Mouse (Mus musculus) lung, postnatal 36 days (tissue): ENCODE measurements around the gene Sgsm2.

Experiments
- DNase-seq: peaks from one replicate; pipeline ENCODE4 v3.0.0; 2022; ENCODE audit warnings: mixed read lengths

The Sgsm2 gene

DNA sequence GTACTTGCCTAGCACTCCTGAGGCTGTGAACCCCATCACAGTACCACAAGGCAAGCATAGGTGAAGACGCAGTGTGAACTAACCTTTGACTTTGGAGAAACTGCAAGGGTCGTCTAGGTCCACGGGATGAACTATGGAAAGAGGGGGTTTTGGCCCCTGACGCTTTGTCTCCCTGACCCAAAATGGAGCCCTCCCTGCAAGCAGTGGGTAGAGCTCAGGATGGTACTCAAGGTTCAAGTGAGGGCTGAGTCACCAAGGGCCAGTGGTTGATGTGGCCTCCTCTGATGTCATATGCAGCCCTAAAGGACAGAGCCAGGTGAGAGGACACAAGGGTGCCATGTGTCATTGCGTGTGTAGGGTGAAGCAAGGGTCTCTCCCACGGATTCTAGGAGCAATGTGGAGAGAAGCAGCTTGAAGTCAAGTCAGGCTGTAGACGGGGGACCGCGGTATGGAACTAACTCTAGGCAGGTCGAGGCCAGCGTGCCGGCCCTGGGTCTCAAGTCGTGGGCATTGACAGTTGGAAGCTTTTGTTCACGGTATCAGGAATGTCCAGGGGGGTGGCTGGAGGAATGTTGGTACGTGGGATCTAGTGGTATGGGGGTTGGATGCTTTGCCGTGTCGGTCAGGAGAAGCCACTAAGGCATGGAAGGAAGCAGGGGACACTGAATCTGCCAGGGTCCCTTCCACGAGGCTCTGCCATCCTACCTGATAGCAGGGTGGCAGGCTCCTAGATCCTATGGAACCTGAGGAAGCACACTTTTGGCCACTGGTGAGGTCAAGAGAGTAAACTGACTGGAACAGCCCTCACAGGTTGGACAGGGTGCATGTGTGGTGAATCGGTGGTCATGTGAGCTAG lies 56.8 kb downstream of the Sgsm2 start:
- DNase-seq, result peak; percentile 44

DNA sequence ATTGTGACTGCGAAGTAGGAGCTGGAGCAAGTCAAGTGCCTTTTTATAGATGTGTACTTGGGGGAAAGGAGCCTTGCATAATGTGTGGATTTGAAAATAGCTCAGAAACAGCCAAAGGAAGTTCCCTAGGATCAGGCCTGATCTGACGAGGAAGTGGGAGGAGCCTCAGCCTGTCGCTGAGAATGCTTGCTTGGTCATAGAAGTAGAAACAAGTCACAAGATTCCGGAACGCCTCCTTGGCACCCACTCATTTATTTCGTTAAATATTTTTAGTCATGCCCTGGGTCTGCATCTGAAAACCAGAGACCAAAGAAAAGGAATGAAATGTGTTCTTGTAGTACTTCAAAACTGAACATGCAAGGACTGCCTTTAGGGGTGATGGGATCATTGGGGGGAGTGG lies 57.9 kb downstream of the Sgsm2 start:
- DNase-seq, result peak; percentile 92

GRCm38 (mm10) chr11:74838441-74838840 lies 58.4 kb downstream of the Sgsm2 start:
- peak; percentile 96 for DNase-seq

GRCm38 (mm10) chr11:74837694-74838431 lies 59.0 kb downstream of the Sgsm2 start:
- DNase-seq, result peak; percentile 97

GRCm38 (mm10) chr11:74837056-74837693 lies 59.7 kb downstream of the Sgsm2 start:
- no peak for DNase-seq

GRCm38 (mm10) chr11:74836225-74837055 lies 60.4 kb downstream of the Sgsm2 start:
- no peak for DNase-seq

DNA sequence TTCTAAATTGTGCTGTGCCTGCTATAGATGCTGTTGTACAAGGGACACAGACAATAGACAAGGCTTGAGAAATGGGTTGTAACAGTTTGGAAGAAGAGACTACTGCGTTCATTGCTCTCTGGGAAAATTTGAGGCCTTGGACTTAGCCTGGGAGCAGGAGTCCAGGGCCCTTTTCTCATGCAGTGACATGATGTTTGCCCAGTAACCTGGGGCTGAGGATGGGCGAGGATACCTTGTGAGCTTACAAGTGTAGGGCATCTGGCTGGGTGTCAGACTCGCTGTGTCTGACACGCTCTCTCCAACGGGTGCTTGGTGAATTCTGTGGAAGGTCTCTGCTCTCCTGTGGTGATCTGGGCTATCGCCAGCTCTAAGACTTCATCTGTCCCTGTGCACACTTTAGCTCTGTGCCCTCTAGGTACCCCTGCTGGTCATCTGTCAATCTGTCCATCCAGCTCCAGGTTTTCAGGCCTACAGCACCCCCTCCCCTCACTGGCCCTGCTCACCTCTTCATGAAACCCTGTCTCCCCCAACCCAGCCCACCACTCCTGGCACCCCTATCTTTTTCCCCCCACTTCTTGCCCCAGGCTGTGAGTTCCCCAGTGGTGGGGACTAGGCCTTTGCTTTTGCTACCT lies 61.2 kb downstream of the Sgsm2 start:
- no peak for DNase-seq

DNA sequence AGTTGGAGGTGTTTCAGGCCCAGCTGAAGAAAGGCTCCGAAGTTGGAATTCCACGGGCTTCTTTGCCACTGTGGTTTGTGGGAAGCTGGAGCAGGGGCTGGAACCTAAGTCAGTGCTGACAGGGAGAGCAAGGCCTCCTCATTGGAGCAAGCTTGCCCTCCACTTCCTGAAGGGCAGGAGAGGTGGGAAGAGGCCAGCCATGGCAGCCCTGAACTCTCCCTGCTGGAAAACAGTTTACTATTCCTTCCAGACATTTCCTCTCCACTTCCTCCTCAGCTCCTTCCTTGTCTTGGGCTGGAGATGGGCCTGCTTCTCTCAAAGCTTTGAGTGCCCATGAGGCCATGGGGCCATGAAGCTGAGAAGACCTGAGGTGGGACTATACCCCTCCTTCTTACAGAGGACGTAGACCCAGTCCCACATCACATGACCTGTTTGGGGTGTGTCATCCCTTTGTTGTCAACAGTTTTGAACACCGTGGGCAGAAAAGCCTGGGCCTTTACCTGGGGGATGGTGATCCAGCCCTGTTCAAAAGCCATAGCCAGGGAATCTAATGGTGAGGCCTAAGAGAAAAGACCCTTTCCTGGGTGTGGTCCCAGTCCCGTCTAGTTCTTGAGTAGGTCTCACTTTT lies 62.1 kb downstream of the Sgsm2 start:
- no peak for DNase-seq

DNA sequence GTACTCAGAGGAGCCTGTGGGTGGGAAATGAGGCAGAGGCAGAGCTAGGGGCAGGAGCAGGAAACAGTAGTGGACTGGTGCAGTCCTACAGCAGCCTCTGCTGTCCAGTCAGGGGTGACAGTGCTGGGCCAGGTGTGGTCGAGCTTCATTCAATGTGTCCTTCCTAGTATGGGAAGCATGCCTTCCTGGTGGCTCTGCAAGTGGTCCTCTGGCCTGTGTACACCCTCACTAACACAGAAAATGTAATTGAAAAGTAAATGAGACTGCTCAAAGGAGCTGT lies 62.6 kb downstream of the Sgsm2 start:
- DNase-seq, result no peak

- DNase-seq, result no peak
These were observed 63.1 kb downstream of the Sgsm2 start for GRCm38 (mm10) chr11:74833536-74834358.

DNA sequence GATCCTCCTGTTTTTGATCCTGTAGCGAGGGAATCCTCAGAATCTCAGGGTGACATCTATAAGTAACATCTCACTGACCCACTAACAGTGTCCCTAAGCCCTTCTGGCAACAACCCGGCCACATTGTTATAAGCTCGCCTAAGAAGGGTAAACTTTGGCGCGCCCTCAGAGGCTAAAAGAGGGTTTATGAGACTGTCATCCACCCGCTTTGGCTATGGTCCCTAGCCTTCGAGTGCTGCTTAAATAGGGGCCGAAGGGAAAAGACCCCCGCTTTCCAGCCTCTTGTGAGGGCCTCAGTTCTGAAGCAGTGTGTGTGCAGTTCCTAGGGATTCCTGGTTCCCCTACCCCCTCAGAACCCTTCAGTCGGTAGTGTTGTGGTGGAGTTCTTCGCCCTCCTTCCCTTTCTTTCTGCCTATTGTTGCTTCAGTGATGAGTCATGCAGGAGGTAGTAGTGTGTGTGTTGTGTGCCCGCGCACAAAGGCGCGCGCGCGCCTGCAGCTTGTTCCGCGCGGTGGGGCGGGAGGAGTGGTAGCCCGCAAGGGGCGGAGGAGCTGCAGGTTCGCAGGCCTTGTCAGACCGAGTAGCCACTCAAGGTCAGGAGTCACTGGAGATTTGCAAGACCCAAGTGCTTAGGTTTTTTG lies 64.2 kb downstream of the Sgsm2 start:
- peak; percentile 82 for DNase-seq

DNA sequence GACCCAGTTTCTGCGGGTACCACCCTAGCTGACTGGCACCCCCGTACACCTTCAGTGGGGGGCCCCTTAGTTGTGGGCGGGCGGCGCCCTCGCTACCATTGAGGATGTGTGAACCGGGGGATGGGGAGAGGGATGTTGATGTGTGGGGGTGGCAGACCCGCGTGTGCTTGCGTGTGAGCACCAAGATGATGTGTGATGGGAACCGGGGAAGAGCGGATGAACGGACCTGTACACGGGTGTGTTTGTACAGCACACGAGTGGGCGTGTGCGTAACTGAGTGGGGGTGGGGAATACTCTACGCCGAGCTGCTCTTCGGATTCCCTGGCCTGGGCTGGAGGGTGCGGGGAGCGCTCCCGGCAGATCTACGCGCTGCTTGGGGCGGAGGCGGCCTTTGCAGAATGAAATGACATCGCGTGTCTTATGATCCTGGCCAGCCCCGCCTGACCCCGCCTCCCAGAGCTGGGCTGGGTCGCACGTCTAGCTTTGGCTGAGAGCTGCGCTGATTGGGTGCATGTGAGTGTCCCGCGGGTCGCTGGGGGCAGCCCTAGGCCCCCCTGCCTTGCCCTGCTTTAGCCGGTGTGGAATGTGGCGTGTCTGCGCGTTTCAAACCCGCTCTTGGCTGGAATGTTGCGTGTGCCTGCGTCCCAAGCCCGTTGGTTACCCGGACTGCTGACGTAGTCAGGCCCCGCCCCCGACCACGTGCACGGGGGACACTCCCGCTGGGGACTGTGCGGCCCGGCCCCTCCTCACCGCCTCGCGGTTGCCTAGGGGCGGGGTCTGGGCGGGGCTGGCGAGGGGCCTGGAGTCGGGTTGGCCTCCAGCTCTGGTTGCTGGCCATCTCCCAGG lies 65.0 kb downstream of the Sgsm2 start:
- DNase-seq, result peak; percentile 99

DNA sequence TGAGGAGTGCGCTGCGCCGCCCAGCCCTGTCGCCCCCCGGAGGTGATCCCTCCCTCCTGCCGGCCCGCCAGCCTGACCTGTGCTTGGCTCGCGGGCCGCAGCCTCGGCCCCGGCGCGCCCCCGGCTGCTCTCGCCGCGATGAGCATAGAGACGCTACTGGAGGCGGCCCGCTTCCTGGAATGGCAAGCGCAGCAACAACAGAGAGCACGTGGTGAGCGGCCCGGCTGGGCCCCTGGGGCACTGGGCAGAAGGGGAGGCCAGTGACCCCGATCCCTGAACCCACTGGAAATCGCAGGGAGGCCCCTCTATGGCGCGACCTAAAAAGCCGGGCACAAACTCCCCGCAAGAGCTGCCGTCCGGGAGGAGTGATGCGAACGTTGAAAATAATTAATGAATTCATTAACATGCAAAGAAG lies 65.7 kb downstream of the Sgsm2 start:
- peak; percentile 58 for DNase-seq

GRCm38 (mm10) chr11:74830256-74831161 lies 66.4 kb downstream of the Sgsm2 start, which contains the start of gene Mnt:
Mnt (plus strand) TSS chr11:74830920.
- DNase-seq, result peak; percentile 100

- peak; percentile 93 for DNase-seq
These were observed 67.0 kb downstream of the Sgsm2 start for GRCm38 (mm10) chr11:74829812-74830211.

- DNase-seq, result no peak
These were observed 67.8 kb downstream of the Sgsm2 start for GRCm38 (mm10) chr11:74828965-74829550.

- peak; percentile 44 for DNase-seq
These were observed 68.4 kb downstream of the Sgsm2 start for GRCm38 (mm10) chr11:74828404-74828931.
